Mouse (Mus musculus) heart, adult 2 months (tissue): ENCODE results near the gene Adgrl1.

Source experiments
- CTCF ChIP-seq: fragments of 200-600 bp; IDR thresholded peaks from 2 replicates; pipeline ENCODE4 v1.8.1; 2022; ENCODE audit warnings: antibody characterized with exemption, mild to moderate bottlenecking, moderate library complexity
- EP300 ChIP-seq: fragments of 200-500 bp; IDR thresholded peaks from 2 replicates; pipeline ENCODE4 v1.6.1; 2011; ENCODE audit warnings: low read depth, low read length, control low read depth; ENCODE audit not compliant: insufficient read depth
- POLR2A ChIP-seq: fragments of 200-500 bp; IDR thresholded peaks from 2 replicates; pipeline ENCODE4 v1.6.1; 2011; ENCODE audit warnings: mild to moderate bottlenecking, low read depth, low read length, control low read depth; ENCODE audit not compliant: insufficient read depth

DNA sequence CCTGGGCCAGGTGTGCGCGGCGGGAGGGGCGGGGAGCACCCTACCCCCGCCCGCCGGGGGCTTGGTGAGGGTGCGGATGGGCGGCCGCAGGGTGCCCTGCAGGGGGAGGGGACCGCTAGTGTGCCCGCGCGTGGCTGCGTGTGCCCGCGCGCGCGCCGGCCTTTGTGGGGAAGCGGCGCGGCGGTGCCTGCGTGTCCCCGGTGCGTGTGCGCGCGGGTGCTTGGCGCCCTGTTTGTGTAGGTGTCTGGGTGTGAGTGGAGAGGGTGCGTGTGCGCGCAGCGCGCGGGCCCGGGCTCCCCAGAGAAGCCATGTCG lies 1.0 kb downstream of the Adgrl1 start:
- TF ChIP-seq CTCF, result no peak
- no peak for TF ChIP-seq POLR2A
- TF ChIP-seq EP300, result no peak
